Mouse (Mus musculus): ENCODE data around the gene Rpl5. TPM values are rescaled to one million over a fixed set of nuclear protein-coding genes. Genes with fewer than 3 reads are reported as not detected.
"Not testable (repeated sequence)": the region's sequence is repeated elsewhere in the genome, so short reads cannot be mapped to it uniquely, and the experiment has no call there.

Gene Rpl5
- total and polyA plus RNA-seq, 2 experiments from 2014 or later, result 57.8 to 106 TPM

DNA sequence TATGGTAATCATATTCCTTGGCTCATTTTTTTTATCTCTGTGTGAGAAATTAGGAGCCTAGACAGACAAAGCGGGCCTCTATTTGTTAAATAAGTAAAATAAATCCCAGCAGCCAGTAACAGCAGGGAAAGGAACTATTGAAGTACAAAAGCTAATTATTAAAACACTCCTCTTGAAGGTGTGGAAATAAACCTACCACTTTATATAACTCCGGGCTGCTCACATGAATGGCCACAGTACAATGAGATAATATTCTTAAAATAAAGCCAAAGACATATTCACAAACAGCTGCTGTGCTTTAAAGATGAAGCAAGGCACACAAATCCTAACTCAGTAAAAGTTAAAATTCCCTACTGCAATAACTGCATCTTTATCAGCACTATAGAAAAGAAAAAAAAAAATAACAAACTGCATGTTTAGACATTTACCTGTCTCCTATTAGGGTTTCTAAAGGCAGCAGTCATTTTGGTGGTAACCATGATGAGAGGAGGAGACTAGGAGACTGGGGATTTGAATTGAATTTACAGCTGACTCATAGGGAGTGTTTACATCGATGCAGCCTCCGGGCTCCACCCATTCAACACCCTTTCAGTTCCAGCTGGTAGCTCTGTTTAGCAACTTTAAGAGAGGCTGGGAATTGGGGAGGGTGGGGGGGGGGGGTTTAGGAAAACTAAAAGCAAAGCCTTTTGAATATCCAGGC is 25.6 kb upstream of the Rpl5 start, which contains the start of gene Evi5:
Evi5 (minus strand) TSS at position 547 of the 700 bp plus-strand sequence.
- no peaks in the 10 kb centered on the region for H3K27me3 ChIP-seq (ENCODE audit: insufficient read depth, low read length)
- no peaks in the 10 kb centered on the region for H3K36me3 ChIP-seq (ENCODE audit: insufficient read depth, low read length)
- no peak within 1 kb of the TSS for H3K4me3 ChIP-seq (ENCODE audit: low read length)
- no peak within 1 kb of the TSS for H3K27ac ChIP-seq
- WGBS, result 46% methylated on average over 4 of the region's 4 CpGs
- no peaks in the 10 kb centered on the region for H3K9me3 ChIP-seq (ENCODE audit: low read length)
- no peak within 1 kb of the TSS for H3K4me2 ChIP-seq (ENCODE audit: low read depth, low read length)
- TF ChIP-seq CTCF (IDR thresholded peaks at IDR 0.05; ENCODE audit: low read depth), result no peak
- no peak within 1 kb of the TSS for H3K9ac ChIP-seq (replicated peaks; ENCODE audit: low read length)
- ATAC-seq (no peak), DNase-seq (ENCODE audit: low spot score) (no peak)
- H3K4me1 ChIP-seq (ENCODE audit: insufficient read depth, low read length), result no peaks in the 10 kb centered on the region

DNA sequence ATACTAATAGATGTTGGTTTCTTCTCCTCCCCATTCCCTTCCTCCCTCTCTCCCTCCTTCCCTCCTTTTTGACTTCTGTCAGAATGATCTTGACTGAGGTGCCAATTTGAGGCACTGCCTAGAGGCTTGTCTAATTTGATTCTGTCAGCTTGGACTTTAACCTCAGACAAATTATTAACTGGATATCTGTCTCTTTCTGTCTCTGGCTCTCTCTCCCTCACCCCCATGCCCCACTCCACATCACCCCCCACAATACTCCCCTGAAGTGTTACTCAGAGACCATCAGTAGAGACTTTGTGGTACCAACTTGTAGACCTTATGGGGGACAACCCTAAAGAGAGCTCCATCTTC is 25.1 kb upstream of the Rpl5 start:
- Histone ChIP-seq H3K9me3 (ENCODE audit: low read length) (no peaks in the 10 kb centered on the region), H3K4me2 (ENCODE audit: low read depth, low read length) (no peak overlapping the region), H3K4me3 (ENCODE audit: low read length) (no peak overlapping the region), H3K9ac (replicated peaks; ENCODE audit: low read length) (no peak overlapping the region), H3K36me3 (ENCODE audit: insufficient read depth, low read length) (no peaks in the 10 kb centered on the region), H3K27me3 (ENCODE audit: insufficient read depth, low read length) (no peaks in the 10 kb centered on the region), H3K27ac (no peak overlapping the region), H3K4me1 (ENCODE audit: insufficient read depth, low read length) (no peaks in the 10 kb centered on the region)
- TF ChIP-seq CTCF (IDR thresholded peaks at IDR 0.05; ENCODE audit: low read depth), result no peak
- no peak for ATAC-seq
- no peak for DNase-seq (ENCODE audit: low spot score)

DNA sequence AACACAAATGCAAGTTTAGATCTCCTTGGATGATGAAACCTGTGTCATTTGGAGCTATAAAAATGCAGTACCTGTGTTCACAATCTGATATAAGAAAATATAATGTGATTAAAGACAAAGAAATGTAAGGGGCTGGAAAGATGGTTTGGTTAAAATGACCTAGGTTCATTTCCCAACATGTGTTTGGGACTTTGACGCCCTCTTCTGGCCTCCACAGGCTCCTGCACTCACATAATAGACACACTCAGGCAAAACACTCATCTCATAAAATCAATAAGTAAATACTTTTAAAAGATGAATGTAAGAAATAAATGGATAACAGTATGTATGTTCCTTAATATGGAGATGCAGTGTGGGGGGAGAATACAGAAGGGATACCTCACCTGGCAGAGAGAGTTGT is 23.2 kb upstream of the Rpl5 start:
- no peak for DNase-seq (ENCODE audit: low spot score)
- Histone ChIP-seq H3K9ac (replicated peaks; ENCODE audit: low read length) (no peak overlapping the region), H3K4me3 (ENCODE audit: low read length) (no peak overlapping the region), H3K4me2 (ENCODE audit: low read depth, low read length) (no peak overlapping the region), H3K9me3 (ENCODE audit: low read length) (no peaks in the 10 kb centered on the region), H3K27ac (no peak overlapping the region), H3K4me1 (ENCODE audit: insufficient read depth, low read length) (no peaks in the 10 kb centered on the region), H3K27me3 (ENCODE audit: insufficient read depth, low read length) (no peaks in the 10 kb centered on the region), H3K36me3 (ENCODE audit: insufficient read depth, low read length) (no peaks in the 10 kb centered on the region)
- ATAC-seq, result no peak
- TF ChIP-seq CTCF (IDR thresholded peaks at IDR 0.05; ENCODE audit: low read depth), result no peak
- WGBS, result 84% methylated on average over 1 of the region's 1 CpGs

DNA sequence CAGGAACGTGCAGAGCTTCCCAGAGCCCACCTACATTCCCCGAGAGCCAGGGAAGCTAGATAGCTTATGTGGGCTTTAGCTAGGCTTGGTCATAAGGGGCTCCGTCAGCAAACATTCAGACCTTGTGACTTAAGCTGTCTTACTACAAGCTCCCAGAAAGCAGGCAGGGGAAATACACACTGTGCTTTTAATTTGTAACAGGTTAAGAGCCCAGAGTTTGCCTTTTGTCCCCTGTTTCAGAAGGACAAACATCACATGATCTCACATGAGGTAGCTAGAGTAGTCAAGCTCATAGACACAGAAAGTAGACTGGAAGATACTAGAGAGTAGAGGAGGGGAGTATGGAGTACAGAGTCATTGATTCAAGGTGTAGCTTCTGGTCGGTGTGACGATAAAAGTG is 19.6 kb upstream of the Rpl5 start:
- no peak for DNase-seq (ENCODE audit: low spot score)
- no peaks in the 10 kb centered on the region for H3K36me3 ChIP-seq (ENCODE audit: insufficient read depth, low read length)
- H3K9me3 ChIP-seq (ENCODE audit: low read length), result no peaks in the 10 kb centered on the region
- H3K27ac ChIP-seq, result no peak overlapping the region
- H3K27me3 ChIP-seq (ENCODE audit: insufficient read depth, low read length), result no peaks in the 10 kb centered on the region
- 84% methylated on average over 5 of the region's 5 CpGs for WGBS
- TF ChIP-seq CTCF (IDR thresholded peaks at IDR 0.05; ENCODE audit: low read depth), result no peak
- no peak overlapping the region for H3K4me3 ChIP-seq (ENCODE audit: low read length)
- no peak for ATAC-seq
- no peak overlapping the region for H3K4me2 ChIP-seq (ENCODE audit: low read depth, low read length)
- no peak overlapping the region for H3K9ac ChIP-seq (replicated peaks; ENCODE audit: low read length)
- no peaks in the 10 kb centered on the region for H3K4me1 ChIP-seq (ENCODE audit: insufficient read depth, low read length)

DNA sequence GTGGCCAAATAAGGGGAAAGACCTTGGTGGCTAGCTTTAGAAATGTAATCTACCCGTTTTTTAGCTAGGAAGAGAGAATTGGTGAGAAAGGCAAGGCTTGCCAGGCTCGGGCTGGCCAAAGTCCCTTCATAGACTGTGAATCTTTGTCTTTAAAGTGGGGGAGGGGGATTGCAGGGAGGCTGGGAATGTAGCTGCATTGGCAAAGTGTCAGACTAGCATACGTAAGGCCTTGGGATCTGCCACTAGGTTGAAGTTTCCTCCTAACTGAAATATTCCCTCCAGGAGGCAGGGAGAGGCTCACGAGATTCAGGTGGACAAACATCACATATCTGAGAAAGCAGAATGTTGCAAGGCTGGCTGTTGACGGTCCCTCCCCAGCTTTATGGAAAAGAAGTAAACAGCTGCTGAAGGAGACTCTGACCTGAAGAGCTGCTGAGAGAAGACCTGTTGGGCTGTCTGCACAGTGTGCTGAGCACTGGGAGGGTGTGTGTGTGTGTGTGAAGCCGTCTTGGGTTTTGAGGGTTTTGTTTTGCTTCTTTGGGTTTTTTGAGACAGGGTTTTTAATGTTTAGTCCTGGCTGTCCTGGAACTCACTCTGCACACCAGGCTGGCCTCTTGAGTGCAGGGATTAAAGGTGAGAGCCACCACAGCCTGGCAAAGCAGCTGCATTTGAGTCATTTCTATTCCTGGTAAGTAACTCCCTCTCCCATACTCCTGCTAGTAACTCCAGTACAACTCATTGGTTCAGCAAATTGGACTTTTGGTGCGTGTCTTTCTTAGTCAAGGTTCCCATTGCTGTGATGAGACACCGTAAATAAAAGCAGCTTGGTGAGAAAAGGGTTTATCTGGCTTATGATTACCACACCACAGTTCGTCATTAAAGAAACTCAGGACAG is 10.1 kb upstream of the Rpl5 start:
- peak; percentile 68 for DNase-seq (ENCODE audit: low spot score)
- Histone ChIP-seq H3K27ac (peak overlapping the region; percentile 45; the same call in 1 of the 2 replicates), H3K4me1 (ENCODE audit: insufficient read depth, low read length) (no peaks in the 10 kb centered on the region), H3K36me3 (ENCODE audit: insufficient read depth, low read length) (no peaks in the 10 kb centered on the region), H3K4me2 (ENCODE audit: low read depth, low read length) (no peak overlapping the region), H3K4me3 (ENCODE audit: low read length) (no peak overlapping the region), H3K27me3 (ENCODE audit: insufficient read depth, low read length) (no peaks in the 10 kb centered on the region), H3K9ac (replicated peaks; ENCODE audit: low read length) (no peak overlapping the region), H3K9me3 (ENCODE audit: low read length) (no peaks in the 10 kb centered on the region)
- peak; percentile 84; the same call in 1 of the 2 replicates for ATAC-seq
- no peak for TF ChIP-seq CTCF (IDR thresholded peaks at IDR 0.05; ENCODE audit: low read depth)
- WGBS, result 53% methylated on average over 9 of the region's 9 CpGs

DNA sequence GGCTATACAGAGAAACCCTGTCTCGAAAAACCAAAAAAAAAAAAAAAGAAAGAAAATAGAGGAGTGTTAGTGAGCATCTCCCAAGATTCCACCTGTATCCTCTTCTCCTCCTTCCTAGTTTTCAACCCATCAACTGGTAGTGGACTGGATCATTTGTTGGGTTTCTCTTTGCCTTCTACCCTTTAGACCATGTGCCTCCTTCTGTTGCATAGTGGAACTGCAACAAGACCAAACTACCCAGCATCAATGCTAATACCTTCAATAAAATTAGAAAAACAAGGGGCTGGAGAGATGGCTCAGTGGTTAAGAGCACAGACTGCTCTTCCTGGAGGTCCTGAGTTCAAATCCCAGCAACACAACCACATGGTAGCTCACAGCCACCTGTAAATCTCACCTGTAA is 8.8 kb upstream of the Rpl5 start:
- not testable (repeated sequence) for H3K36me3 ChIP-seq (ENCODE audit: insufficient read depth, low read length); H3K9me3 ChIP-seq (ENCODE audit: low read length); DNase-seq (ENCODE audit: low spot score); H3K27ac ChIP-seq; H3K27me3 ChIP-seq (ENCODE audit: insufficient read depth, low read length); H3K4me2 ChIP-seq (ENCODE audit: low read depth, low read length); H3K9ac ChIP-seq (replicated peaks; ENCODE audit: low read length); ATAC-seq; H3K4me1 ChIP-seq (ENCODE audit: insufficient read depth, low read length); H3K4me3 ChIP-seq (ENCODE audit: low read length)
- no CpG with 5 or more reads among the region's 1 CpGs for WGBS
- TF ChIP-seq CTCF (IDR thresholded peaks at IDR 0.05; ENCODE audit: low read depth), result peak; percentile 63

DNA sequence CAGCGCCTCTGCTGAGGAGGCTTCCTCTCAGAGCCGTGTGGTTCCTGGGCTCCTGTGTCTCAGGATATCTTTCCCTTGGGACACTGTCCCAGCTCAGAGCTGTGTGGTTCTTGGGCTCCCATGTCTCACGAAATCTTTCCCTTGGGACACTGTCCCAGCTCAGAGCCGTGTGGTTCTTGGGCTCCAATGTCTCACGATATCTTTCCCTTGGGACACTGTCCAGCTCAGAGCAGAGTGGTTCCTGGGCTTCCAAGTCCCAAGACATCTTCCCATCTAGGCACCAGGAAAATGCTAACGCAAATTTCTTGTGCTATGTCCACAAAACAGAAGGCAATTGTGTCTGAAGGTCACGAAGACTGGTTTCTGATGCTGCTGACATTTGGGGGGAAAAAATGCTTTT is 5.6 kb upstream of the Rpl5 start:
- DNase-seq (ENCODE audit: low spot score), result no peak
- no peak overlapping the region for H3K27ac ChIP-seq

More for the DNA sequence above, 5.6 kb upstream of the Rpl5 start:
- ATAC-seq, result no peak
- Histone ChIP-seq H3K4me2 (ENCODE audit: low read depth, low read length) (no peak overlapping the region), H3K27me3 (ENCODE audit: insufficient read depth, low read length) (no peaks in the 10 kb centered on the region), H3K36me3 (ENCODE audit: insufficient read depth, low read length) (no peaks in the 10 kb centered on the region), H3K9ac (replicated peaks; ENCODE audit: low read length) (no peak overlapping the region), H3K4me3 (ENCODE audit: low read length) (no peak overlapping the region), H3K4me1 (ENCODE audit: insufficient read depth, low read length) (no peaks in the 10 kb centered on the region), H3K9me3 (ENCODE audit: low read length) (no peaks in the 10 kb centered on the region)
- WGBS, result 64% methylated on average over 7 of the region's 7 CpGs
- no peak for TF ChIP-seq CTCF (IDR thresholded peaks at IDR 0.05; ENCODE audit: low read depth)

Data from hindbrain, postnatal 0 days (tissue).